Mouse (Mus musculus): ENCODE measurements around the gene Eea1.
"Not testable (repeated sequence)": the region's sequence is repeated elsewhere in the genome, so short reads cannot be mapped to it uniquely, and the experiment has no call there.

Gene Eea1

GRCm38 (mm10) chr10:96067347-96067746 lies 126.9 kb downstream of the Eea1 start:
- peak; percentile 13 to 19 for DNase-seq (ENCODE audit: low spot score in 2 of 2)

- DNase-seq (ENCODE audit: low spot score in 2 of 2) = no peak
These were observed 133.9 kb downstream of the Eea1 start for GRCm38 (mm10) chr10:96074386-96074785.

GRCm38 (mm10) chr10:96075403-96075802 lies 135.0 kb downstream of the Eea1 start:
- DNase-seq (ENCODE audit: low spot score in 2 of 2) = no peak

GRCm38 (mm10) chr10:96075880-96076279 lies 135.4 kb downstream of the Eea1 start:
- DNase-seq (ENCODE audit: low spot score in 2 of 2) = peak in 1 of 2 experiments; percentile 14

- no peak for DNase-seq (ENCODE audit: low spot score in 2 of 2)
These were observed 136.0 kb downstream of the Eea1 start for GRCm38 (mm10) chr10:96076461-96076860.

GRCm38 (mm10) chr10:96077480-96078066 lies 137.1 kb downstream of the Eea1 start:
- not testable (repeated sequence) for DNase-seq (ENCODE audit: low spot score in 2 of 2)

GRCm38 (mm10) chr10:96079823-96080222 lies 139.4 kb downstream of the Eea1 start:
- no peak for DNase-seq (ENCODE audit: low spot score in 2 of 2)

GRCm38 (mm10) chr10:96080440-96081381 lies 140.3 kb downstream of the Eea1 start:
- no peak for DNase-seq (ENCODE audit: low spot score in 2 of 2)

- no peak for DNase-seq (ENCODE audit: low spot score in 2 of 2)
These were observed 141.8 kb downstream of the Eea1 start for GRCm38 (mm10) chr10:96082203-96082602.

GRCm38 (mm10) chr10:96089744-96090143 lies 149.3 kb downstream of the Eea1 start:
- no peak for DNase-seq (ENCODE audit: low spot score in 2 of 2)

- DNase-seq (ENCODE audit: low spot score in 2 of 2) = no peak
These were observed 149.9 kb downstream of the Eea1 start for GRCm38 (mm10) chr10:96090388-96090787.

- DNase-seq (ENCODE audit: low spot score in 2 of 2) = no peak
These were observed 153.6 kb downstream of the Eea1 start for GRCm38 (mm10) chr10:96093890-96094531.

GRCm38 (mm10) chr10:96094559-96094958 lies 154.1 kb downstream of the Eea1 start:
- no peak for DNase-seq (ENCODE audit: low spot score in 2 of 2)
